Mouse (Mus musculus): ENCODE results near the gene Rptor. TPM values are rescaled to one million over a fixed set of nuclear protein-coding genes. Genes with fewer than 3 reads are reported as not detected.
A peak's percentile ranks its signal among the peaks of the same experiment; 100 is the strongest.

Rptor gene
- total RNA-seq, 2 experiments from 2014 or later = 50.2 to 61.3 TPM

- DNase-seq (ENCODE audit: low spot score in 2 of 2) = no peak
These were observed 129.7 kb downstream of the Rptor start for GRCm38 (mm10) chr11:119732362-119732761.

- no peak for DNase-seq (ENCODE audit: low spot score in 2 of 2)
These were observed 130.4 kb downstream of the Rptor start for GRCm38 (mm10) chr11:119732961-119733656.

DNA sequence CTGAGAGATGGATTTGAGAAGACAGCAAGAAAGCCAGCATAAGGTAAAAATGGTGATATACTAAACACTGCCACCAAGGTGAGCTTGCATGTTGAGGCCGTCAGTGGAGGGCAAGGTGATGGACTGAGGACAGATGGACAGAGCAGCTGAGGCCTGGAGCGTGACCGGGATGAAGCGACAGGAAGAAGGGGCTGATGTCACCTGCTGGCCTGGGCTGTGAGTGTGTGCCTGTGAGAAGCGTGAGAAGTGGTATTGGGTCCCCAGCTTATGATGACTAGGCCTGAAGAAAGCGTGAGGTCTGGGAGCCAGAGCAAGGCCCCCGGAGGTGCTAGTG, 130.9 kb downstream of the Rptor start:
- DNase-seq (ENCODE audit: low spot score in 2 of 2) = no peak

DNA sequence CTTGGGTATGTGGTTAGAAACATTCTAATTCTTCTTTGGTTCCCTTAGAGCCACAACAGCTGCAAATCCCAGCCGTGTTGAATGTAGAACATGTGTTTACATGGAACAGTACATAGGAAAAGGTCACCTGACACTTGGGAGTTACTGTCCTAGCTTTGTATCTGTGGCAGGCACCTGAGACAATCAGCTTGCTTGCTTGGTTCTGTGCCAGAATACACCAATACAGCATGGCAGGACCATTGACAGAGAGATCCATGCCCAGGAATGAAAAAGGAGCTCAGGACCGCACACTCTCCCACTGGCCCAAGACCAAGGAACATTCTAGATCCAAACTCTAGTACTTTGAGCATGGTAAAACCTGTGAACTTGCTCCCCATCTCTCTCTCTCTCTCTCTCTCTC, 132.4 kb downstream of the Rptor start:
- DNase-seq (ENCODE audit: low spot score in 2 of 2) = no peak

DNA sequence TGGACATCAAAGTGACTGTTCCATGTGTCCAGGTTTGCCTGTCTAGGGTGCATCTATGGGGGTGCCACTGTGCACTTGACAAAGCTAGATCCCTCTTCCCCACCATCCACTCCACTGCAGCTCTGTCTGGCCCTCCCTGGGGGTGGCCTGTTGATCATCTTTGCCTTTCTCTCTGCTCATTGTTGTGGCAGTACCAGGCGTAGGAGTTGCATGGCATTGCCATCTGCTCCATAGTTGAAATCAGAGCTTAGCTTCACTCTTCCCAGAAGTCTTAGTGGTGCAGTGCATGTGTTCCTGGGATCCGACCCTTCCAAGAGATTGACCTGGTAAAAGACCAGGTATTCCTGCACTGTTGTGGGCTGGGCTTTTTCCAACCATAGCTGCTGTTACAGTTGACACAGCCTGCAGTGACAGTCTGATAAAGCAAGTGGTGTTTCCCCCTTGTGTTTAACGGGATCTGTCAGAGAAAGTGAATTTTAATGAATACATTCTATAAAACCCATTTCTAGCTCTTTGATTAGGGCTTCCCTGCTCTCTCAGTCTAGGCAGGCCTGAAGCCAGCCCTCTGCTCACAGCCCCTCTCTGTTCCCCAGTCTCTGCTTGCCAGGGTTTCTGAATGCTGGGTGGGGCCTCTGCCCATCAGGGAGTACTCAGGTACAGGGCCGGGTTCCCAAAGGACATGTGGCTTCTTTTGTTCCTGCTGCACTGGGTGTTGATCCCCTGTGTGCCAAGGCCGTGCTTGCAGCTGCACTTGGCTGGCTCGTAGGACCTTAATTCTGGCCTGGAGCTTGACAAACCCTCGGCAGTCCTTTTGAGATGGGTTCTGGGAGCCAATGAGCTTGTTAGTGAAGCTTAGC, 136.5 kb downstream of the Rptor start:
- peak; percentile 42 to 54 for DNase-seq (ENCODE audit: low spot score in 2 of 2)

GRCm38 (mm10) chr11:119741401-119741800, 138.7 kb downstream of the Rptor start:
- DNase-seq (ENCODE audit: low spot score in 2 of 2) = no peak

- DNase-seq (ENCODE audit: low spot score in 2 of 2) = no peak
These were observed 141.7 kb downstream of the Rptor start for GRCm38 (mm10) chr11:119744436-119744835.

GRCm38 (mm10) chr11:119745333-119745732, 142.6 kb downstream of the Rptor start:
- no peak for DNase-seq (ENCODE audit: low spot score in 2 of 2)

GRCm38 (mm10) chr11:119754459-119754858, 151.8 kb downstream of the Rptor start:
- no peak for DNase-seq (ENCODE audit: low spot score in 2 of 2)

DNA sequence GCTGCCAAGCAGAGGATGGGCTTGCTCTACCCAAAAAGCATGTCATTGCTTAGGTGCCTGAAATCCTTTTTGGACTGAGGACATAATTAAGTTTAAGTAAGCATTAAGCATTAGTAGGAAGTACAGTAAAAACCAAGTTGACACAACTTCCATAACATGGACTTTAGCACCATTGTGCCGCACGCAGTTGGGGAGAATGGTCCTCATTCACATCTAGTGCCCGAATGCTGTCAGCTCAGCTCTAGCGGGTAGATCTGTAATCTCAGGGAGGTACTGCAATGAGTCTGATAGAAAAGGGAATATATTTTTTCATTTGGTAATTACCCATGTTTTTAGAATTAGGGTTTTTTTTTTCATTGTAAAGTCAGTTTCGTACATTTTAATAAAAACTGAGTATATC, 155.5 kb downstream of the Rptor start:
- no peak for DNase-seq (ENCODE audit: low spot score in 2 of 2)

DNA sequence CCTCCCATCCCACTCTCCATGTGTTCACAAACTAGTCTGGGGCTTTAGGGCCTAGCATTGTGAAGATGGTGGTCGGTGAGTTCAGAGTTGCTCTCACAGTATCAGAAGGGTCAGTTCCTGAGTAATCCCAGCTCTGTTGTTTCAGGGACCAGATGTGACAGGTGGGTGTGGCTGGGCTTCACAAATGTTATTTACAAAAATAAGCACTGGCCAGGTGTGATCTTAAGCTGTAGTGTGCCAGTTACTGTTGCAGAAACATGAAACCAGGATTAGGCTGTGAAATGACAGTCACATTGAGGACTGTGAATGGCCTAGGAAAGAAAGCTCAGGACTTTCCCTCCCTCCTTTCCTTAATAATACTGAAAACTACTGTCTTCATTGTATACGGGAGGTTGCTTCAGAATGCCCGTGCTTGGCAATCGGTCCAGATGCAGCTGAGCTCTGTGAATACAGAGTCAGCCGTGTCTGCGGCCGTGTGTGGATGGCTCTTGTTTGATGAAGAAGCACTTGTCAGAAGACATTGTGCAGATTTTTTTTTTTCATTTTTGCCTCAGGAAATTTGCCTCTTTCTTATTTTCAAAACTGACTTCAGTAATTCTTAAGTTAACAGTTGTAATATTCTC, 156.1 kb downstream of the Rptor start:
- no peak for DNase-seq (ENCODE audit: low spot score in 2 of 2)

DNA sequence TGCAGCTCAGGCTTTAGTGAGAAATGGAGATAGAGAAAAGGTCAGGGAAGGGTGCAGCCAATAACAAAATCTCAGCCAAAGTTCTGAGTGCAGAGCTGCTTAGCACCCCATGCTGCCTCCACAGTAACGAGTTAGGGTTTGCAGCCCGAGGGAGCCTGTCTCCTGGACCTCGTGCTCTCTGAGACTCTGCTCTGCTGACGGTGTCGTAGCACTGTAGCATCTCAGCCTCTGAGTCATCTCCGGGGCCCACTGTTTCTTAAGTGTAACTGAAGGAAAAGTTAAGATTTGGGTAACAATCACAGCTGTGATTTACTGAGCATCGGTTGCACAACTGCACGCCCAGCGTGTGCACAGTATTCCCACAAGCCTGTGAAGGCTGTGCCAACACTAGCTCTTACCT, 160.2 kb downstream of the Rptor start:
- DNase-seq (ENCODE audit: low spot score in 2 of 2) = no peak

DNA sequence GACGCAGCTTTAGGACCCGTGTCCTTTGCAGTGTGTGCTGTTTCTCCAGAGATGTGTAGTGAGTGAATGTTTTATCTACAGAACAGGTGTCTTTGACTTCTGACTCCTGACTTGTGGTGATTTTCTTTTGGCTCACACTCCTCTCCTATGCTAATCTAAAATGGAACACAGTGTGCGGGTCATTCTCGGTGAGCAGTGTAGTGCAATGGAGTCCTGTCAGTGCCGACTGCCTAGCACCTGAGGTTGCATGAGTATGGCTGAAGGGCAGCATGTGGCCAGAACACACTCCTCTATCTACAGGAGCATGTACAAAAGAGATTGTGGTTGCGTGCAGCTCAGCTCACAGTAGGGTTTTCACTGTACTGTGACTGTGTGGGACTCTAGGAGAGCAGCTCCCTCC, 163.3 kb downstream of the Rptor start:
- DNase-seq (ENCODE audit: low spot score in 2 of 2) = no peak

GRCm38 (mm10) chr11:119766782-119767459, 164.2 kb downstream of the Rptor start:
- no peak for DNase-seq (ENCODE audit: low spot score in 2 of 2)

- no peak for DNase-seq (ENCODE audit: low spot score in 2 of 2)
These were observed 164.8 kb downstream of the Rptor start for GRCm38 (mm10) chr11:119767525-119767924.

- no peak for DNase-seq (ENCODE audit: low spot score in 2 of 2)
These were observed 165.8 kb downstream of the Rptor start for GRCm38 (mm10) chr11:119768511-119768910.

DNA sequence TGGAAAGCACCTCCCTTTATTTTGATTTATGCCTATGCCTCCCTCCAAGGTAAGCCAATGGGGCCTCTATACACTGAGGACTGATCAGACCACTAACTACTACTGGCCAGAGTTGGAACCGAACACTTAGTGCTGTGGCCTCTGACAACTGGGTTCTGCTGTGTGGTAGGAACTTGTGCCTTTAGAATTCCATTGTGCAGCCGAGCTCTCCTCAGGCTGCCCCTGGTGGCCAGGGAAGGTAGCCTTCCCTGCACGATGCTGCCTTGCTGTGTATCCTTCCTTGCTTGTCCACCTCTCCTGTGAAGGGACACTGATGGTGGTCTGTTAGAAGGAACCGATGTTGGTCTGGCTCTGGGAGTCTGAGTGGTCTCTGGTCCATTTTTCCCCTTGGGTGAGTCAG, 167.0 kb downstream of the Rptor start:
- no peak for DNase-seq (ENCODE audit: low spot score in 2 of 2)

DNA sequence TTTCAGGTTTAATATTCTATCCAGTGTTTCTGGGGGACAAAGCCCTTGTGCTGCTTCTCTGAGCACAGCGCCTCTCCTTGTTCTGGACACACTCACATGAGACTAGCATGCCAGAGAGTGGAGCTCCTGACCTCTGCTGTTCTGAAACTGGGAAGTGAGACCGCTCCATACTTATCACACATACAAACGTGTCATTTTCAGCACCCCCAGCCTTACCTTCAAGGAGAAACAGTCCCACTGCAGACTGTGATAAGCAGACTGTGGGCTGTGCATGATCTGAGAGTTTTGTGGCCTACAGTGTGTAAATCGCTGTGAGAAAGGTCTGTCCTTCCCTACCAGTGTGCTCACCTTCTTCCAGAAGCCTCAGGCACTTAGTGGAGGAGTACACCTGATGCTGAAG, 168.3 kb downstream of the Rptor start:
- DNase-seq (ENCODE audit: low spot score in 2 of 2) = no peak

- peak; percentile 47 to 55 for DNase-seq (ENCODE audit: low spot score in 2 of 2)
These were observed 170.2 kb downstream of the Rptor start for GRCm38 (mm10) chr11:119772896-119773295.

- no peak for DNase-seq (ENCODE audit: low spot score in 2 of 2)
These were observed 172.5 kb downstream of the Rptor start for GRCm38 (mm10) chr11:119775076-119775760.

DNA sequence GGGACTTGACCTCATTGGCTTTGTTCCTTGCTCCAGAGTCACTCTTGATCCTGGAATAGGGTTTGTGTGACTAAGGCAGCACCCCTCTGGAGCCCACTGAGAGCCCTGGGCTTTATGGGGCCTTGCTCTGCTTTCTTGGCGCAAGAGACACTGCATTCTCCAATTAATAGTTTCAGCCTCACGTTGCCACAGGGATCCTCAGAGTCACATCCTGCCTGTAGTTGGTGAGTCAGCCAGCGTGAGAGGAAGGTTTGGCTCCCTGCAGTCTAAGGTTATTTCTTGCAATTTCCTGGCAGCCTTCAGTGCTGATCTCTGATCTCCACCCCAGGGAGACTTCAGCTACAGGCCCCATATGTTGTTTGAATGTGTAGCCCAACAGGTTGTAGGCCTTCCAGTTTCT, 174.5 kb downstream of the Rptor start:
- no peak for DNase-seq (ENCODE audit: low spot score in 2 of 2)
